Mouse (Mus musculus) lung, postnatal 4 days (tissue): Measurements from ENCODE around the gene Dclre1c.

Experiments used
- DNase-seq, 2 experiments: peaks; one replicate each; pipeline ENCODE4 v3.0.0; 2021

Gene Dclre1c

DNA sequence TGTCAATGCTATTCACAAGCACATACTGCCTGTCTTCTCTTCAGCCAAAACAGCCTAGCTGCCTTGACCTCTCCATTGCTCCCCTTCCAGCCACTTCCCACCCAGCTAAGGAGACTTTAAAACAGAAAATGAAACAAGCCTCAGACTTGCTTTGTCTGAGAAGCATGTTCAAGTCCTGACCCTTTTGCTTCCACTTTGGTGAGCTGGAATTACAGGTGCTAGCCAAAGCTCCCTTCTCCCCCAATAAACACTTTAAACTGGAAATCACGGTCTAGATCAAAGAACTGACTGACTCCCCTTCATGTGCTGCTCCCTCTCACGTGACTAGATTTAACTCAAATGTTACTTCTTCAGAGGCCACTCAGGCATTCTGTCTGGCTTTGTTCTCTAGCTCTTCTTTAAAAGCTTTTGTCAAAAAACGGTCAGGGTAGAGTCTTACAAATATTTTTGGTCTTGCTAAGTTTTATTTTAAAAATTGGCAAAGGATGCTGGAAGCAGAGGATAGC lies 51.9 kb downstream of the Dclre1c start:
- peak in 1 of 2 experiments; percentile 14 for DNase-seq

DNA sequence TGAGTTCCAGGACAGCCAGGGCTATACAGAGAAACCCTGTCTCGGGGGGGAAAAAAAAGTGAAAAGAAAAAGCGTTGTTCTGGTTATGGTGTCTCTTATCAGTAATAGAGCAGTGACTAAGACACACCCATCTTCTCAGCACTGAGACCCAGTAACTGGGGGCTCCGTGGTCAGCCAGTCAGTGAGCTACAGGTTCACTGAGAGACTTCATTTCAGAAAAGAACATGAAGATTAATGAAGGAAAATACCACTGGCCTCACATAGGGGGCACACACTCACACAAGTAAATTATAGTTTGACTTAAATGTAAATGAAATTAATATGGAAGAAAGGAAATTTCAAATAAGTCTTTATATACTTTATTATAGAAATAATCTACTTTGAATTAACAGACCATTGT lies 56.3 kb downstream of the Dclre1c start:
- DNase-seq = no peak

DNA sequence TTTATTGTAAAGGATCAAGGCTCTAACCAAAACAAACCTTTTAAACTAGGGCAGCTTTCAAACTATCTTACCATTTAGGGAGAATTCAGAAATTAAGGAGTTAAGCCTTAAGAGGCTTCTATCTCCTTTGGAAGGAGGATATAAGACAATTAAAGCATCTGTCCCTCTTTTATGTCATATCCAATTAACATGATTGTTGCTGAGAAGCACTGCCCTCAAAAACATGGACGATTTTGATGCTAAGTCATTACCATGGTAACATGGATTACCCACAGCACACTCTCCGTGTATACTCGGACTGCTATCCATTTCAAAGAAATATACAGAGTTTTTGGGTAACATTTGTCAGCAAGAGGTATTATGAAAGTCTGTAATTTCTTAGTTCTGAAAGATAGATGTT lies 65.9 kb downstream of the Dclre1c start:
- no peak for DNase-seq

DNA sequence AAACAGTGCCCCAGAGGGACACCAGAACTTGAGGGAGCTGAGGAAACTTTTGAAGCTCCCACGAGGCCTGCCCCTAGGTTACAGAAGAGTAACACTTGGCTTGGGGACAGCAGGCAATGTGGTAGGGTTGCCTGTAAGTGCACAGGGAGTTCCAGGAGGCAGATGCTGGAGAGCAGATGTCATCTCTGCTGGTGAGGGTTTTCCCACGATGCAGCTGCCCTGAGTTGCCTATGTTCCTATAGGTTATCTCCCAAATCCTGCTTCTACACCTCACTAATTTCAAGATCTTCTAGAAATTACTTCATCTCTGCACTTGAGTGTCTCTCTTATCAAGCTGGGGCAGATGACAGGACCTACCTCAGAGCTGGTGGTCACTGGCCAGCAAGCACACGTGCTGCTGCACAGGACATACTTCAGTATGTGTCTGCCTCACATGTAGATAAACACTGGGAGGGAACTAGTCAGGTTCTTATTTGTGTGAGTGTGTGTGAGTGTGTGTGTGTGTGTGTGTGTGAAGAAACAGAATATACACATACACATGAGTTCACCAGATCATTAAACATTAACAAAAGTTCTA lies 70.0 kb downstream of the Dclre1c start:
- DNase-seq = no peak

DNA sequence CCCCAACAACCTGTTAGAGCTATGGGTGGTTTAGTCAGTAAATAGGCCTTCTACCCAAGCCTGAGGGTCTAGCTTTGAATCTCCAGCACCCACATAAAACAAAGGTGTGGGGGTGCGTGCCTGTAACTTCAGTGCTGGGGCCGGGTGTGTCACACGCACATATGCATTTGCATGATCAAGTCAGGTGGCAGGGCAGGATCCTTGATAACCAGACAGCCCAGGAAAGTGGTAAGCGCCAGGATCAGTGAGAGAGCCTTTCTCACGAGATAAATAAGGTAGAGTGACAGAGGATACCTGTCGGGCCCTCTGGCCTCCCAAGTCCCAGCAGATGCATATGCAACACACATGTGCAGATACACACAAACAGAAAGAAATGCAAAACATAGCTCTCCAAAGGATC lies 75.6 kb downstream of the Dclre1c start:
- DNase-seq = no peak

DNA sequence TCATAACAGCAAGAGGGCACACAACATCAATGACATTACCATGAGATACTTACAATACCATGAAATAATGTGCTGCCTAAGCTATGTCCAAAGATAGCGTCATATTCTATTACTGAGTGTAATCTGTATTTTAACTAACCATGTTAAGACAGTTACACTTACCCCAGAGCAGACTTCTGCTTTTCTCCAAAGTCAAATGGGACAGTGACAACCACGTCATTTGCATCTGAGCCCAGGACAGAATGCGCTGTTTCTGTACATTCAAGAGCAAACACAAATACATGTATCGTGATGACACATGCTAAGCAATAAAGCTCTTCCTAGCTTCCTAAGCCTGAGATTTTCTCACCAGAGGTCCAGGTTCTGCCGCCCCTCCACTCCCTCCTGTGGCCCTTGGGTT lies 77.0 kb downstream of the Dclre1c start:
- no peak for DNase-seq

DNA sequence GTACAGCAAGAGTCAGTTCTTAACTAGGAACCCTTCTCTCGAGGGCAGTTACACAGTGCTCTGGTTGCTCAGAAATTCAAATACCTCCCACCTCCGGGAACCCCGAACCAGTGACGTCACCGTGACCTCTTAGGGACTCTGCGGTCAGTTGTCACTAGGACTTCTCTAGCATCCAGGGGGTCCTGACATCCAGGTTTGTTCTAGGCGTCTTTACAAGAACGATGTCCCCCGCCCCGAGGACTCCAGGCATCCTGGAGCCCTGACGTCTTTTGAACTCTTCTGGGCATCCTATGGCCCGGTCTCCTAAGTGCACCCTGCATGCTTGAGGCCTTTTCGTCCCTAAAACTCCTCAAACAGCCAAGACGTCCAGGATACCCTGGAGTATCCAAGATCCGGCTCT lies 88.1 kb downstream of the Dclre1c start:
- peak; percentile 30 to 47 for DNase-seq

DNA sequence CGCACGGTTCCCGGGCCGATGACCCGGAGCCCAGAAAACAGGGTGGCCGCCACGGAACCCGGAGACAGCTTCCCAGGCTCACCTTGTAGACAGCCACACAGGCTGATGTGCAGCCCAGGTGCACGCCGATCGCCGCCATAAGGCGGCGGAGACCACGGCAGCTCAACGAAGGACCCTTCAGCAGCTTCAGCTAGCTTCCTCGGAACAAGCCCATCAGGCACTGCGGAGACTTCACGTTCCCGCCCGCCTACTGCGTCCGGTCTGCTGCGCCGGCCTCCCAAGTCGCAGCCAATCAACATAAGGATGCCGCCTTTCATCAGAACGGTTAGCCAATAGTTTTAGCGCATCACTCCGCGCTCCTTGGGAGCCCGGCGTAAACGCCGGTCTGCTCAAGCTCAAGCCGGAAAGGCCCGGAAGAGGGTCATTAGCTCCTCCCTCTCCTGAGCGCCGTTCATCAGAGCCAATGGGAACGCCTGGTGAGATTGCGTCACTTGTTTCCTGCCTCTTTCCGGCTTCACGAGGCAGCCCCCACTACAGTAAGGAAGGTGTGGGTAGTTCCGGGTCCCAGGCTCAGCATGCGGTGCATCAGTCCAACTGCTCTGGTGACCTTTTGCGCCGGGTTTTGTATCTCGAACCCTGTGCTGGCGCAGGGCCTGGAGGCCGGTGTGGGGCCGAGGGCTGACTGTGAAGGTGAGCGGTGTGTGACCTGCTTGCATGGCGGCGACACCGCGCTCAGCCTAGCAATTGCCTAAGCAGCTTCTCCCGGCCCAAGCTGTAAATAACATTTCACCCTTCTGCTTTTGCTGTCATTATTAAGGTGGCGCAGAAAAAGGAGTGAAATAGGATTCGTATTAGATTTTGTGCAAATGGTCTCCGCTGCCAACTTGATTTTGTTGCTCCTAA lies 88.9 kb downstream of the Dclre1c start, which contains the start of the genes Gm45902, Hspa14 and Cdnf:
Gene Gm45902 (minus strand): TSS at position 239 of the 903 bp plus-strand sequence.
Gene Hspa14 (minus strand): TSS at position 263 of the 903 bp plus-strand sequence.
Gene Cdnf (plus strand): TSS at position 479 of the 903 bp plus-strand sequence.
- peak; percentile 96 to 98 for DNase-seq
